Mouse (Mus musculus) heart, postnatal 0 days (tissue): ENCODE measurements around the gene Sfta2.
A peak's percentile ranks its signal among the peaks of the same experiment; 100 is the strongest.

Experiments
- CTCF ChIP-seq: IDR thresholded peaks from 2 replicates; pipeline ENCODE4 v1.5.1; 2016; ENCODE audit warnings: antibody characterized with exemption, control low read depth, low read depth
- EP300 ChIP-seq: IDR thresholded peaks from 2 replicates; pipeline ENCODE4 v1.6.1; 2016; ENCODE audit warnings: antibody characterized with exemption, low read depth

- TF ChIP-seq EP300, result no peak
- peak; percentile 89 for TF ChIP-seq CTCF
Measured at GRCm38 (mm10) chr17:35556812-35557211, 44.5 kb upstream of the Sfta2 start.
